Mouse (Mus musculus): Measurements from ENCODE around the gene Gm12886.

The Gm12886 gene

GRCm38 (mm10) chr4:121422999-121423398, at the start of gene Gm12886:
TSS of gene Gm12886 (minus strand) at chr4:121423099.
- DNase-seq = no peak
